Mouse (Mus musculus) ES-E14 (cell line): ENCODE results near the gene Pxt1. TPM values are rescaled to one million over a fixed set of nuclear protein-coding genes. Genes with fewer than 3 reads are reported as not detected.

Experiments
- DNase-seq: peaks from one replicate; pipeline ENCODE4 v3.0.0-alpha.2; 2013; ENCODE audit warnings: low read depth, low spot score
- H3K27ac ChIP-seq: 2 replicates; pipeline ENCODE4 v1.5.1; 2012; ENCODE audit warnings: low read depth, mild to moderate bottlenecking, low read length, moderate library complexity, mixed read lengths; ENCODE audit not compliant: poor library complexity, insufficient read depth, severe bottlenecking
- H3K36me3 ChIP-seq: 2 replicates; pipeline ENCODE4 v1.6.1; 2012; ENCODE audit warnings: mild to moderate bottlenecking, low read length, moderate library complexity, mixed read lengths; ENCODE audit not compliant: control insufficient read depth, poor library complexity, insufficient read depth, severe bottlenecking
- H3K4me1 ChIP-seq, 2 experiments: fragments of 150-350 bp in 1 of 2; sonication (generic) in 1 of 2; 2 replicates each; pipeline ENCODE4 v1.6.1; 2012; ENCODE audit warnings: low read length in 2 of 2, mild to moderate bottlenecking in 1 of 2, mixed read lengths in 1 of 2; ENCODE audit not compliant: control insufficient read depth in 2 of 2, insufficient read depth in 2 of 2, poor library complexity in 1 of 2
- H3K4me3 ChIP-seq, 2 experiments: fragments of 150-350 bp in 1 of 2; sonication (generic) in 1 of 2; 2 replicates each; pipeline ENCODE4 v1.5.1; 2012; ENCODE audit warnings: low read length in 2 of 2, low read depth in 1 of 2, mild to moderate bottlenecking in 1 of 2, mixed read lengths in 1 of 2; ENCODE audit not compliant: insufficient read depth in 1 of 2, poor library complexity in 1 of 2, severe bottlenecking in 1 of 2
- H3K9ac ChIP-seq: 2 replicates; pipeline ENCODE4 v1.6.1; 2012; ENCODE audit warnings: low read depth, mild to moderate bottlenecking, low read length, mixed read lengths; ENCODE audit not compliant: poor library complexity, insufficient read depth, severe bottlenecking
- H3K9me3 ChIP-seq: fragments of 150-350 bp; sonication (generic); 2 replicates; pipeline ENCODE4 v1.6.1; 2012; ENCODE audit warnings: low read depth, mild to moderate bottlenecking, low read length; ENCODE audit not compliant: control insufficient read depth, insufficient read depth
- CHD2 ChIP-seq: IDR thresholded peaks from 2 replicates; pipeline ENCODE4 v1.6.1; 2014; ENCODE audit warnings: mild to moderate bottlenecking, low read depth, low read length, inconsistent platforms
- HCFC1 ChIP-seq: IDR thresholded peaks from 2 replicates; pipeline ENCODE4 v1.6.1; 2012; ENCODE audit warnings: low read length, inconsistent platforms, borderline replicate concordance; ENCODE audit not compliant: insufficient read depth
- MAFK ChIP-seq: IDR thresholded peaks from 2 replicates; pipeline ENCODE4 v1.6.1; 2014; ENCODE audit warnings: mild to moderate bottlenecking, low read depth, low read length, inconsistent platforms; ENCODE audit not compliant: insufficient read depth
- ZC3H11A ChIP-seq: IDR thresholded peaks from 2 replicates; pipeline ENCODE4 v1.6.1; 2012; ENCODE audit warnings: low read depth, mild to moderate bottlenecking, inconsistent platforms, low read length, borderline replicate concordance
- ZNF384 ChIP-seq: IDR thresholded peaks from 2 replicates; pipeline ENCODE4 v1.6.1; 2012; ENCODE audit warnings: low read depth, low read length, inconsistent platforms
- in situ Hi-C, 2 experiments: fragments of 600-800 bp; cut with MboI; formaldehyde crosslinking; loops; one replicate each; pipeline ENCODE4 v1.15.1; 2025; ENCODE audit warnings: low sequenced_read_pairs in 2 of 2, inconsistent platforms in 1 of 2; ENCODE audit not compliant: unreplicated experiment in 2 of 2
- total RNA-seq: library from RNA; depleted of rRNA; stranded (reverse); fragments of 300-350 nt; gene quantifications from 2 replicates; pipeline ENCODE4 v1.2.3, GENCODE M21; 2012

Gene Pxt1
- total RNA-seq, 1 experiment, result 0.36 TPM

- no peak for DNase-seq
- in situ Hi-C loops, result no loop called here
- Histone ChIP-seq H3K36me3 (peaks cover 2% of the 10 kb centered on the region; the same call in 1 of the 2 replicates), H3K9ac (no peak overlapping the region), H3K9me3 (peaks cover 8% of the 10 kb centered on the region; the same call in 1 of the 2 replicates), H3K4me3 (no peak overlapping the region), H3K27ac (no peak overlapping the region), H3K4me1 (peaks cover 0 to 5% of the 10 kb centered on the region in 2 experiments; a peak in 1 of 4 replicates)
- TF ChIP-seq MAFK, result no peak
- no peak for TF ChIP-seq ZNF384
- TF ChIP-seq HCFC1, result no peak
- TF ChIP-seq CHD2, result no peak
- no peak for TF ChIP-seq ZC3H11A
Measured at GRCm38 (mm10) chr17:28936133-28936532, 7.5 kb downstream of the Pxt1 start.

- TF ChIP-seq ZC3H11A (no peak), ZNF384 (no peak), MAFK (no peak), CHD2 (no peak), HCFC1 (no peak)
- in situ Hi-C loops, result no loop called here
- Histone ChIP-seq H3K9me3 (peaks cover 8% of the 10 kb centered on the region; the same call in 1 of the 2 replicates), H3K27ac (no peak overlapping the region), H3K9ac (no peak overlapping the region), H3K36me3 (peaks cover 2% of the 10 kb centered on the region; the same call in 1 of the 2 replicates), H3K4me3 (no peak overlapping the region), H3K4me1 (peaks cover 2 to 11% of the 10 kb centered on the region in 2 experiments; a peak in 2 of 4 replicates)
- DNase-seq, result no peak
Measured at GRCm38 (mm10) chr17:28934120-28934916, 9.3 kb downstream of the Pxt1 start.

GRCm38 (mm10) chr17:28932274-28932673, 11.4 kb downstream of the Pxt1 start:
- Histone ChIP-seq H3K4me3 (no peak overlapping the region), H3K9ac (no peak overlapping the region), H3K27ac (no peak overlapping the region), H3K36me3 (peaks cover 2% of the 10 kb centered on the region; the same call in 1 of the 2 replicates), H3K9me3 (peaks cover 8% of the 10 kb centered on the region; the same call in 1 of the 2 replicates), H3K4me1 (peaks cover 2 to 11% of the 10 kb centered on the region in 2 experiments; a peak in 2 of 4 replicates)
- no peak for DNase-seq
- TF ChIP-seq MAFK (no peak), ZC3H11A (no peak), ZNF384 (no peak), HCFC1 (no peak), CHD2 (no peak)
- in situ Hi-C loops, result no loop called here

- no peak for TF ChIP-seq ZNF384
- TF ChIP-seq HCFC1, result no peak
- TF ChIP-seq MAFK, result no peak
- no peak for TF ChIP-seq ZC3H11A
- no peak for TF ChIP-seq CHD2
- H3K4me1 ChIP-seq, result peaks cover 2 to 14% of the 10 kb centered on the region in 2 experiments; a peak in 2 of 4 replicates
- peak overlapping the region; percentile 14; the same call in 1 of the 2 replicates for H3K27ac ChIP-seq
- H3K9me3 ChIP-seq, result peaks cover 3% of the 10 kb centered on the region; the same call in 1 of the 2 replicates
- H3K4me3 ChIP-seq, result no peak overlapping the region
- in situ Hi-C loops, result no loop called here
- DNase-seq, result no peak
- H3K36me3 ChIP-seq, result peaks cover 2% of the 10 kb centered on the region; the same call in 1 of the 2 replicates
- 0 out of 2 replicates have a peak overlapping the region, but pooled peaks have one; percentile 4 for H3K9ac ChIP-seq
Measured at GRCm38 (mm10) chr17:28931436-28932211, 12.0 kb downstream of the Pxt1 start.
